Mouse (Mus musculus) splenic B cell, adult 2 months (primary cell): ENCODE measurements around the gene Map2k5.
A peak's percentile ranks its signal among the peaks of the same experiment; 100 is the strongest.

ENCODE experiments used
- DNase-seq: peaks from one replicate; pipeline ENCODE4 v3.0.0-alpha.2; 2011; ENCODE audit warnings: low read depth, low spot score
- H3K27me3 ChIP-seq: 2 replicates; pipeline ENCODE4 v1.6.1; 2012; ENCODE audit warnings: mild to moderate bottlenecking, low read length, moderate library complexity, mixed read lengths; ENCODE audit not compliant: control insufficient read depth, poor library complexity, insufficient read depth, severe bottlenecking
- H3K36me3 ChIP-seq: 2 replicates; pipeline ENCODE4 v1.6.1; 2012; ENCODE audit warnings: mild to moderate bottlenecking, low read length, moderate library complexity, mixed read lengths; ENCODE audit not compliant: control insufficient read depth, poor library complexity, insufficient read depth, severe bottlenecking

The Map2k5 gene

GRCm38 (mm10) chr9:63359016-63359415, 18.7 kb downstream of the Map2k5 start:
- Histone ChIP-seq H3K27me3 (no peaks in the 10 kb centered on the region), H3K36me3 (peaks cover 2% of the 10 kb centered on the region; the same call in 1 of the 2 replicates)
- DNase-seq: no peak

- H3K27me3 ChIP-seq: no peaks in the 10 kb centered on the region
- no peaks in the 10 kb centered on the region; the same call in 1 of the 2 replicates for H3K36me3 ChIP-seq
Measured at GRCm38 (mm10) chr9:63356721-63357120, 21.0 kb downstream of the Map2k5 start.

GRCm38 (mm10) chr9:63356278-63356677, 21.4 kb downstream of the Map2k5 start:
- no peaks in the 10 kb centered on the region for H3K27me3 ChIP-seq
- H3K36me3 ChIP-seq: no peaks in the 10 kb centered on the region; the same call in 1 of the 2 replicates
- no peak for DNase-seq

More at GRCm38 (mm10) chr9:63356721-63357120, 21.0 kb downstream of the Map2k5 start:
- no peak for DNase-seq

GRCm38 (mm10) chr9:63354168-63354567, 23.5 kb downstream of the Map2k5 start:
- H3K36me3 ChIP-seq: no peaks in the 10 kb centered on the region; the same call in 1 of the 2 replicates
- no peak for DNase-seq
- no peaks in the 10 kb centered on the region for H3K27me3 ChIP-seq

GRCm38 (mm10) chr9:63350030-63350429, 27.7 kb downstream of the Map2k5 start:
- DNase-seq: no peak
- Histone ChIP-seq H3K36me3 (no peaks in the 10 kb centered on the region; the same call in 1 of the 2 replicates), H3K27me3 (no peaks in the 10 kb centered on the region)

- DNase-seq: no peak
- Histone ChIP-seq H3K36me3 (no peaks in the 10 kb centered on the region), H3K27me3 (no peaks in the 10 kb centered on the region)
Measured at GRCm38 (mm10) chr9:63349241-63349640, 28.5 kb downstream of the Map2k5 start.

- H3K36me3 ChIP-seq: no peaks in the 10 kb centered on the region
- no peaks in the 10 kb centered on the region for H3K27me3 ChIP-seq
- no peak for DNase-seq
Measured at GRCm38 (mm10) chr9:63348146-63348545, 29.6 kb downstream of the Map2k5 start.

GRCm38 (mm10) chr9:63346029-63346428, 31.7 kb downstream of the Map2k5 start:
- H3K27me3 ChIP-seq: no peaks in the 10 kb centered on the region
- DNase-seq: no peak
- 0 out of 2 replicates have a peak, but pooled peaks cover 2% of the 10 kb centered on the region for H3K36me3 ChIP-seq

GRCm38 (mm10) chr9:63341761-63342160, 35.9 kb downstream of the Map2k5 start:
- Histone ChIP-seq H3K27me3 (no peaks in the 10 kb centered on the region), H3K36me3 (peaks cover 5% of the 10 kb centered on the region; the same call in 1 of the 2 replicates)
- DNase-seq: no peak

GRCm38 (mm10) chr9:63339256-63339655, 38.4 kb downstream of the Map2k5 start:
- H3K36me3 ChIP-seq: peaks cover 6% of the 10 kb centered on the region; the same call in 1 of the 2 replicates
- no peaks in the 10 kb centered on the region for H3K27me3 ChIP-seq

GRCm38 (mm10) chr9:63338716-63339115, 39.0 kb downstream of the Map2k5 start:
- Histone ChIP-seq H3K36me3 (peaks cover 6% of the 10 kb centered on the region; the same call in 1 of the 2 replicates), H3K27me3 (no peaks in the 10 kb centered on the region)
- no peak for DNase-seq

More at GRCm38 (mm10) chr9:63339256-63339655, 38.4 kb downstream of the Map2k5 start:
- no peak for DNase-seq

GRCm38 (mm10) chr9:63335816-63336215, 41.9 kb downstream of the Map2k5 start:
- no peak for DNase-seq
- peaks cover 5% of the 10 kb centered on the region; the same call in 1 of the 2 replicates for H3K36me3 ChIP-seq
- no peaks in the 10 kb centered on the region for H3K27me3 ChIP-seq

- peak; percentile 25 for DNase-seq
- Histone ChIP-seq H3K36me3 (peaks cover 5% of the 10 kb centered on the region; the same call in 1 of the 2 replicates), H3K27me3 (no peaks in the 10 kb centered on the region)
Measured at GRCm38 (mm10) chr9:63333074-63333473, 44.6 kb downstream of the Map2k5 start.

- Histone ChIP-seq H3K27me3 (no peaks in the 10 kb centered on the region), H3K36me3 (no peaks in the 10 kb centered on the region; the same call in 1 of the 2 replicates)
- peak; percentile 15 for DNase-seq
Measured at GRCm38 (mm10) chr9:63331246-63331645, 46.5 kb downstream of the Map2k5 start.

GRCm38 (mm10) chr9:63328958-63329685, 48.6 kb downstream of the Map2k5 start:
- no peaks in the 10 kb centered on the region for H3K27me3 ChIP-seq
- no peak for DNase-seq
- peaks cover 1% of the 10 kb centered on the region; the same call in 1 of the 2 replicates for H3K36me3 ChIP-seq
